Mouse (Mus musculus): ENCODE measurements around the gene Slc12a7.
"Not testable (repeated sequence)": the region's sequence is repeated elsewhere in the genome, so short reads cannot be mapped to it uniquely, and the experiment has no call there.

The Slc12a7 gene

DNA sequence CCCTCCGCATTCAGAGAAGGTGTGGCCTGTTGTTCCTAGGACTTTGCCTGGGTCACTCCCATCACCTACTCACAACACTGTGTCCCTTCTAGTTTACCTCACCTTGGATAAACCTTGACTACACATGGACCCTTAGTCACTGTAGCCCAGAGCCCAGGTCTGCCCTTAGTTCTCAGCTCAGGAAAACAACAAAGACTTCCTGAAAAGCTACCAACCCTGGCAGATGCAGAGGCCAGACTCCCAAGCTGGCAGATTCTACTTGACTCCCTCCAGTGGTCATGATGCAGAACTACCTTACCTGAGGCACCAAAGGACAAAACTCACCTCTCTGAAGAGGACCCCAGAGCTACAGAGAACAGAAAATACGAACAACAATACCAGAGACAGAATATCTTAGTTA lies 18.9 kb upstream of the Slc12a7 start:
- no peak for DNase-seq (ENCODE audit: low read depth, low spot score)

- peak; percentile 92 for DNase-seq (ENCODE audit: low read depth, low spot score)
These were observed 14.7 kb upstream of the Slc12a7 start for GRCm38 (mm10) chr13:73718225-73718624.

DNA sequence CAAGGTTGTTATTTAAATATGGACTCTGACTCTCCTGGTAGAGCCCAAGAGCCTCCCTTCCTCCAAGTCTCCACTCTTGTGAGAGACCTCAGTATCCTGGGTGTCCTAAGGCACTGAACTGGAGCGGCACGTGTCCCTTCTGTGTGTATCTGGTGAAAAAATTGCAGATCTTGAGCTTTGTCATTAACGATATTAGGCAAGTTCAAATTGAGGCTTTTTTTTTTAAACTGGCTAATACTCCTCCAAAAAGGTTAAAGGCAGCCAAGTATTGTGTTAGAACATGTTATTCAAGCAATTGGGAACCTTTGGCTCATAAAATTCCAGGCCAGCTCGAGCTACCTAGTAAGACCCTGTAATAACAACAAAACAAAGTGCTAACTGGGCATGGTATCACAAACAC lies 12.7 kb upstream of the Slc12a7 start:
- DNase-seq (ENCODE audit: low read depth, low spot score): no peak

GRCm38 (mm10) chr13:73723081-73723668 lies 9.7 kb upstream of the Slc12a7 start:
- DNase-seq (ENCODE audit: low read depth, low spot score): peak; percentile 34

DNA sequence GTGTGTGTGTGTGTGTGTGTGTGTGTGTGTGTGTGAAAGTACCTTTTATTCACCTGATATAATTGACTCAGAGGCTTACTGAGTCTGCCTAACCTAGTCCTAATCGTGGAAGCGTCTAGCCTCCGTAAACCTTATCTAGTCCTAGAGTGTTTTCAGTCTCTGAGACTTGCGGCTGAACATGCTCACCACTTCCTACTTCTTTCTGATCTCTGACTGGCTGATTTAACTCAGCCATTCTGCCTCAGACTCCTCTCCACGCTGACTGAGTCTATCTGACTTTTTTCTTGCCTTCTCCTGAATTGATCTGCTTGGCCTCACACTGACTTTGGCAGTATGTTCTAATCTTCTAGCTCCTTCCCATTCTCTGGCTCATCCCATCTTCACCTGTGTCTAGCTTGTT lies 7.6 kb upstream of the Slc12a7 start:
- no peak for DNase-seq (ENCODE audit: low read depth, low spot score)

DNA sequence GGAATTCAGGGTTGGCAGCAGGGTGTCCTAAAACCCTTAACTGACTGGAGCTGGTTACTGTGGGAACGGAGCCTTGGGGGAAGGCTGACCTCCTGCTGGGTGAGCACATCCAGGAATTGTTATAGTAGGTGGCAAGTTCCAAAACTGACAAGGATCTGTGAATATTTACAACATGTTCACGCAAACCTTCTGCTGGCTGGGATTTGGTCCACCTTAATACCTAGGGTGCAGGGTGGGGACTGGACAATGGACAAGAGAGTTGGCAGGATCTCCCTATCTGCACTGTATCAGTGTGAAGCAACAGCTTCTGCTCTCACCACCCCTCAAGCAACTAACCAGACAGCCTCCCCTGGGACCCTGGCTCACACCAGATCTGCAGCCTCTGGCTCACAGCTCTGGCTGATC lies 5.3 kb upstream of the Slc12a7 start:
- DNase-seq (ENCODE audit: low read depth, low spot score): no peak

GRCm38 (mm10) chr13:73728633-73729032 lies 4.3 kb upstream of the Slc12a7 start:
- no peak for DNase-seq (ENCODE audit: low read depth, low spot score)

DNA sequence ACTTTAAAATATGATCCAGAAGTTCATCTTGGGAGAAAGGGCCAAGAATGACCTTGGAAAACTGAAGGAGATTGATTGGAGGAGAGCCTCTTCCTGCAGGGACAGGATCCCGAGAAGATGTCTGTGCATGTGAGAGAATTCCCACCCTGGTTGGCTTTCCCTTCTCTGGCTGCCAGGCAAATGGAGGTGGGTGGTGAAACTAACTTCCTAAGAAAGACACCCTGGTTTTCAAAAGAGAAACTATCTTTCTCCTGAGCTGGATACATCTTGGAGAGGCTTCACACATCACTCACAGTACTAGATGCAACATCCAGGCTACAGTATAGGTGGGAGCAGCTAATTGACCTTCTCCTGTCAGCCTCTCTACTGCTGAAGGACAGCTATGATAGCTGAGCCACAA lies 2.0 kb upstream of the Slc12a7 start:
- no peak for DNase-seq (ENCODE audit: low read depth, low spot score)

- no peak for DNase-seq (ENCODE audit: low read depth, low spot score)
These were observed 659 bp upstream of the Slc12a7 start for GRCm38 (mm10) chr13:73732235-73732634.

DNA sequence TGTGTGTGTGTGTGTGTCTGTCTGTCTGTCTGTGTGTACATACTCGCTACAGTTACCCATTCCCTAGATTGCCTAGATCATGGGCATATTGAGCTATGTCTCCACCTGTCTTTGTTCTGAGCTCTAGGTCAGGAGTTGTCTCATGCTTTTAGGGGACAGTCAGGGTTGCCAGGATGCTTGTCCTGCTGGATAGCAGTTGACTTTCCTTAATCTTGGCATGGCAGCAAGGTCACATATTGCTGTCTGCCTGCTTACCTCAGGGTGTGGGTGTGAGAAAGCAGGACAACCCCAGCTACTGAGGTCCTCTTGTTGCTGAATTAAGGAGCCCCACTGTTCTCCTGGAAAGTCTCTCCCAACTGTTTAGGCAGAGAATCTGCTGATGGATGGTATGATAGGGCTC lies 1.5 kb downstream of the Slc12a7 start:
- no peak for DNase-seq (ENCODE audit: low read depth, low spot score)

DNA sequence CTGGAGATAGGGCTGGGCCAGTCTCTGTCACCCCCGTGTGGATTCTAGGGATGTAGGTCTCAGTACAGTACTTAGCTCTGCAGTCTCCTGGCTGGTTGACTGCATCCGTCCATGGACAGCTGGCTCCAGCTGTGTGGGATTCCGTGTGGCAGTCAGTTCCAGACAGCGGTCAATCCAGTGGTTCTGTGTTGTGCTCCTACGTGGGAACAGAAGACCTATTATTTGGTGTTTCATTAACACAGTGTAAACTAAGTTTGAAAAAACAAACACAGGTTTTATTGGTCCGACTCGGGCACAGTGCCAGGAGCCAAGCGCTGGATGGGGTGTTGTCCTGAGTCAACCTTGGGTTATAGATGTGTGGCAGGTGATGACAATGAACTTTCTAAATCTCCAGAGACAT lies 2.4 kb downstream of the Slc12a7 start:
- no peak for DNase-seq (ENCODE audit: low read depth, low spot score)

DNA sequence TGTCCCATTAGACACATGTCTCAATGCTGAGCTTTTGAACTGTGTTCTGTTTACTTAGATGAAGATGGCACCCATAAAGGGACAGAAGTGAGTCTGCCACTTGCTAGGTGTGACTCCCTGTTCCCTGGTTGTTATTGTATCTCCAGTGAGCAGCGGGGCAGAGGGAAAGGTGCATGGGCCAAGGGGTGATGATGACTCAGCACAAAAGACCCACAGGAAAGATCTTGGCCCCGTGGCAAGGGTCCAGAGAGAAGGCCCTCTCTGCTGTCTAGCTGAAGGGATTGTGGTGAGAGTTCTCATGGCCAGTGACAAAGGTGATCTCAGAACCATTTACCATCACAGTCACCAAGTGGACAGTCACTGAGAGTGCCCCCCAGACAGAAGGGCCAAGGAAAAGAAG lies 3.0 kb downstream of the Slc12a7 start:
- DNase-seq (ENCODE audit: low read depth, low spot score): no peak

GRCm38 (mm10) chr13:73736943-73737342 lies 4.0 kb downstream of the Slc12a7 start:
- DNase-seq (ENCODE audit: low read depth, low spot score): no peak

DNA sequence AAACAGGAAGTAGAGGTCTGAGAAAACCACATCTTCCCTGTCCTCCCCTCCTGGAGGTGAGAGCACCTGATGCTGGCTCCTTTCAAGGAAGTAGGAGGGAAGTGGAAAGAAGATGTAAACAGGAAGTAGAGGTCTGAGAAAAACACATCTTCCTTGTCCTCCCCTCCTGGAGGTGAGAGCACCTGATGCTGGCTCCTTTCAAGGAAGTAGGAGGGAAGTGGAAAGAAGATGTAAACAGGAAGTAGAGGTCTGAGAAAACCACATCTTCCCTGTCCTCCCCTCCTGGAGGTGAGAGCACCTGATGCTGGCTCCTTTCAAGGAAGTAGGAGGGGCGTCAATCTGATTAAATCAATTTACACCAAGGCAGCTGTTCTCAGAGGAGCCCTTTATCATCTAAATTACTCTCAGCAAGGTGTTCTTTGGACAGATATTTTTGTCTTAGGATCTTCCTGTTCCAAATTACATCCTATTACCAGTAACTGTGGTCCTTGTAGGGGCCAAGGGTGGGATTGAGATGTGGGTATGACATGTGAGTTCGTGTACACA lies 7.6 kb downstream of the Slc12a7 start:
- not testable (repeated sequence) for DNase-seq (ENCODE audit: low read depth, low spot score)

GRCm38 (mm10) chr13:73742944-73743343 lies 10.1 kb downstream of the Slc12a7 start:
- DNase-seq (ENCODE audit: low read depth, low spot score): no peak

DNA sequence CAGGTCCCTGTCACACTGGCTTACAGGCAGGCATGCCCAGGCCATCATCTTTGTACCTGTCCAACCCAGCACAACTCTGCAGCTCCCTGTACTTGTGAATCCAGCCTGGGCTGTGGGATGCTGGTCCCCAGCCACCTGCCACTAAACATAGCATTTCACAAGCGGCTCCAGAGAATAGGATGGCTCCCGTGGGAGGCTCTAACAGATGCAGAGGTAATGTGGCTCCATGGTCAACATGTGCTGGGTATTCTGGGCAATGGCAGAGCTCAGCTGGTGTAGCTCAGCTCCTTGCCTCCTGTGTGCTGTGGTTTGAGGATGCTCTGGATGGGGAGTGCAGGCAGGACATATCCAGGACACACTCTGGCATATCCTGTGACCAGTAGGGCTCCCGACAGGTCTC lies 10.8 kb downstream of the Slc12a7 start:
- no peak for DNase-seq (ENCODE audit: low read depth, low spot score)

- no peak for DNase-seq (ENCODE audit: low read depth, low spot score)
These were observed 16.0 kb downstream of the Slc12a7 start for GRCm38 (mm10) chr13:73748663-73749440.

DNA sequence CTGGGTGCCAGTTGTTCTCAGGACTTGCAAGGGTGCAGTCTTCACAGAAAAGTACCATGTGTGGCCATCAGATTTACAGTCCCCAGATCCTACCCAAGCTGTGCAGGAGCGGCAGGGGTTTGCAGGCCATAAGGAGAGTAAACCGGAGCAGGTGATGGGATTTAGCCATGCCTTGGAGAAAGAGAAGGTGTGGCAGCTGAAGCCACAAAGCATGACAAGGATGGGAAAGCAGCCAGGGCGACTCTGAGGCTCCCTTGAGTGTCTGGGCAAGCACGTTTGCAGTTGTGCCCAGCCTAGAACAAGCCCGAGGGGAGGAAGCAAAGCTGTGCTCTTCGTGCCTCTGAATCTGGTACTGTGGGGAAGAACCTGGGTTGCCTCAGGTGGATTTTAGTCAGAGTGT lies 17.5 kb downstream of the Slc12a7 start:
- DNase-seq (ENCODE audit: low read depth, low spot score): no peak

DNA sequence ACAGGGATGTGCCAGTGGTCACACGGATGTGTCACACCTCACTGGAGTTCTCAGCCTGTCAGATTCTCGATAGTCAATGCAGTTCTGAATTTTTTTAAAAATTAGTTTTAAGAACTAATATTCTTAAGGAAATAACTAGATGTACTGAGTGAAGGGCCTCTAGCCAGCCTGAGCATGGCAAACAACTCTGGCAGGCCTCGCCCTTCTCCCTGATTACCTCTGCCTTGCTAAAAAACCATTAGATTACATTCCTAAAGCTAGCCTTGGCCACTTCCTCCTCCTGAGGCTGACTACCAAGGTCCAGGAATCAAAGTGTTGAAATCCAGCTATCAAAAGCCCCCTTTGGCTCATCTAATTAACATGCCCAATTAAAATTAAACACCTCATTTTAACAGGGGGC lies 18.4 kb downstream of the Slc12a7 start:
- DNase-seq (ENCODE audit: low read depth, low spot score): no peak

GRCm38 (mm10) chr13:73755809-73756208 lies 22.9 kb downstream of the Slc12a7 start:
- DNase-seq (ENCODE audit: low read depth, low spot score): no peak

DNA sequence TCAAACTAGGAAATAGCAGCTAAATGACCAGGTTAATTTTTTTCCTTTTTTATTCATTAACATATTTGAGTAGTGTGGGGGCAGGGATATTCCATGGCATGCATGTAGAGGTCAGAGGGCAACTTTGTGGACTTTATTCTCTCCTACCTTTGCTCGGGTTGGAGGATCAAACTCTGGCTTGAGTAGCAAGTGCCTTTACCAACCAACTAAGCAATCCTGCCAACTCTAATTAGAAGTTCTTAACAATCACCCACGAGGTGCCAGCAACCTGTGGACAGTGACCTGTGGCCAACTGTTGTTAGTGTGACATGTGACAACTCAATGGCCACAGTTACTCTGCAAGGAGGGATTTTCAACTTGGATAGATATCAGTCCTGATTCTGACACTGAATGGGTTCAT lies 24.0 kb downstream of the Slc12a7 start:
- DNase-seq (ENCODE audit: low read depth, low spot score): no peak

DNA sequence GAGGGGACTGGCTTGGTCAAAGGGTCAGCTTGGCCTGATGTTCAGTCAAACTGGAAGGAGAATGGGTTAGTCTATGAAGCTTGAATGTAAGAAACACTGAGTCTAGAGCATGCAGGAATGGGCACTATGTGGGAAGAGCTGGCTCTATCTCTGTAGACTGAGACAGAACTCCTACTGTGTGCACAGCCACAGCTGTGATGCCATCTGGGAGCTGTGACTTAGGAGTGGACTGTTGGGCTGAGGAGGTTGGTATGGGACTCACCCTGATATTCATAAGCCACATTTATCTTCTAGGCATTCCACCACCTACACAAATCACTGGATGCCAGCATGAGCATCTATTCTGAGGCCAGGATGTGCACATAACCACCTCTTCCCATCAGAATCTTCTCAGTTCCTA lies 24.5 kb downstream of the Slc12a7 start:
- DNase-seq (ENCODE audit: low read depth, low spot score): no peak

GRCm38 (mm10) chr13:73759596-73759995 lies 26.7 kb downstream of the Slc12a7 start:
- DNase-seq (ENCODE audit: low read depth, low spot score): no peak

Measured in mesoderm, embryonic 11.5 days (tissue).